Mouse (Mus musculus): ENCODE results near the gene Tango6. TPM values are rescaled to one million over a fixed set of nuclear protein-coding genes. Genes with fewer than 3 reads are reported as not detected.

Tango6 gene
- polyA plus RNA-seq, 1 experiment, result 3.6 TPM

DNA sequence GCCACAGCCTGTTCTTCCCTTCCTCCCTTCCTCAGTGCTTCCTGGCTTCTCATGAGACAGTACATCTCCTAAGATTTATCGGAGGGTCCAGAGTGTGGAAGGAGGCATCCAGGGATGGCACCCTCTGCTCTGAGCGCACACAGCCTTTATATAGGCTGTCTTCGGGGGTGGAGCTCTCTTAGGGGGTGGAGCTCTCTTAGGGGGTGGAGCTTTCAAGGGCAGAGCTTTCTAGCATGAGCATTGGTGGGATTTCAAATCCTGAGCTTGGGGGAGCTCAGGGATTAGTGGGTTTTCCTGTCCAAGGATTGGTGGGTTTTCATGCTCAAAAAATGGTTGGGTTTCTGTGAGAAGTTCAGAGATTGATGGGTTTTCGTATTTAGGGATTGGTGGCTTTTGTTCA lies 124.6 kb downstream of the Tango6 start:
- no peak overlapping the region for H3K4me3 ChIP-seq (ENCODE audit: extremely low read depth, insufficient read depth, insufficient read length)
- H3K36me3 ChIP-seq (ENCODE audit: control insufficient read depth, insufficient read depth, low read length), result peaks cover 1% of the 10 kb centered on the region; the same call in 1 of the 2 replicates
- no peak for TF ChIP-seq POLR2A (IDR thresholded peaks at IDR 0.05; ENCODE audit: low read depth, low read length)
- no peak for TF ChIP-seq CTCF (IDR thresholded peaks at IDR 0.05; ENCODE audit: extremely low read depth, insufficient read depth, insufficient read length, insufficient replicate concordance)
- no peaks in the 10 kb centered on the region for H3K27me3 ChIP-seq (ENCODE audit: control insufficient read depth, insufficient read depth, low read length)
- H3K27ac ChIP-seq (ENCODE audit: insufficient read depth, low read length), result no peak overlapping the region
- H3K4me1 ChIP-seq (ENCODE audit: control insufficient read depth, insufficient read depth, insufficient read length), result no peaks in the 10 kb centered on the region; the same call in 1 of the 2 replicates
- WGBS, result 94% methylated on average over 4 of the region's 4 CpGs
- no peak for DNase-seq (ENCODE audit: low read depth in 1 of 2, low spot score in 2 of 2)

DNA sequence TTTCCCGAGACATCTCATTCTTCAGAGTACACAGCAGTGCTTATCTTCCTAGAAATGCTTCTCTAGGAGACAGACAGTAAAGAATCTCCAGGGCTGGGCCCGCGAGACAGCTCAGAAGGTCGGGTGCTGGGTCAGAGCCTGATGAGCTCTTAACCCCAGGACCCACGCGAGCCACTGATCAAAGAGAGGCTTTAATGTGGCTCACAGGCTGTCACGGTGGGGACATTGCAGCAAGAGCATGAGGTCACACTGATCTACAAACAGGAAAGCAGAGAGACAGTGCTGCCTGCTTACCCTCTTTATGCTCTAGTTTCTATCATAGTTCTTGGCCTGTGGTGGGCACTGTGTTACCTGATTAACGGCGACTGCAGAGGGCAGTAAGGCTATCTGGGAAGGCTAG lies 126.9 kb downstream of the Tango6 start:
- Histone ChIP-seq H3K4me3 (ENCODE audit: extremely low read depth, insufficient read depth, insufficient read length) (no peak overlapping the region), H3K27ac (ENCODE audit: insufficient read depth, low read length) (no peak overlapping the region), H3K36me3 (ENCODE audit: control insufficient read depth, insufficient read depth, low read length) (peaks cover 1% of the 10 kb centered on the region; the same call in 1 of the 2 replicates), H3K27me3 (ENCODE audit: control insufficient read depth, insufficient read depth, low read length) (no peaks in the 10 kb centered on the region), H3K4me1 (ENCODE audit: control insufficient read depth, insufficient read depth, insufficient read length) (no peaks in the 10 kb centered on the region)
- no peak for DNase-seq (ENCODE audit: low read depth in 1 of 2, low spot score in 2 of 2)
- WGBS, result 64% methylated on average over 9 of the region's 9 CpGs
- TF ChIP-seq POLR2A (IDR thresholded peaks at IDR 0.05; ENCODE audit: low read depth, low read length) (no peak), CTCF (IDR thresholded peaks at IDR 0.05; ENCODE audit: extremely low read depth, insufficient read depth, insufficient read length, insufficient replicate concordance) (no peak)

DNA sequence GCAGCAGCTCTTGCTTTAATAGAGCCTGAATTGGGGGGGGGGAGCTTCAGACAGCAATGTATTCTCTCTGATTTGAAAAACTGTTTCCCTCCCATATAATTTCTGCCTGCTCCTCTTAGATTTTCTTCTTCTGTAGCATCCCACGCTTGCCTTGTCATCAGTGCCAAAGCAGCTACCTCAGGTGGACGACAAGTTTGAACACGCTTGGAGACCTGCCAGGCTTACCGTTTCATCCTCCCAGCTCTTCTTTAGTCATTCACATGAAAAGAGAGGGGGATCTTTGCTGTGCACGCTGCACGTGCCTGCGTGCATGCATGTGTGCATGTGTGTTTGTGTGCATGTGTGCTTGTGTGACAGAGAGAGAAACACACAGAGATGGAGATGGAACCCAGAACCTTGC lies 127.5 kb downstream of the Tango6 start:
- Histone ChIP-seq H3K27me3 (ENCODE audit: control insufficient read depth, insufficient read depth, low read length) (no peaks in the 10 kb centered on the region), H3K27ac (ENCODE audit: insufficient read depth, low read length) (no peak overlapping the region), H3K4me1 (ENCODE audit: control insufficient read depth, insufficient read depth, insufficient read length) (no peaks in the 10 kb centered on the region), H3K36me3 (ENCODE audit: control insufficient read depth, insufficient read depth, low read length) (peaks cover 1% of the 10 kb centered on the region; the same call in 1 of the 2 replicates), H3K4me3 (ENCODE audit: extremely low read depth, insufficient read depth, insufficient read length) (no peak overlapping the region)
- no peak for DNase-seq (ENCODE audit: low read depth in 1 of 2, low spot score in 2 of 2)
- 92% methylated on average over 7 of the region's 7 CpGs for WGBS
- TF ChIP-seq CTCF (IDR thresholded peaks at IDR 0.05; ENCODE audit: extremely low read depth, insufficient read depth, insufficient read length, insufficient replicate concordance) (no peak), POLR2A (IDR thresholded peaks at IDR 0.05; ENCODE audit: low read depth, low read length) (no peak)

DNA sequence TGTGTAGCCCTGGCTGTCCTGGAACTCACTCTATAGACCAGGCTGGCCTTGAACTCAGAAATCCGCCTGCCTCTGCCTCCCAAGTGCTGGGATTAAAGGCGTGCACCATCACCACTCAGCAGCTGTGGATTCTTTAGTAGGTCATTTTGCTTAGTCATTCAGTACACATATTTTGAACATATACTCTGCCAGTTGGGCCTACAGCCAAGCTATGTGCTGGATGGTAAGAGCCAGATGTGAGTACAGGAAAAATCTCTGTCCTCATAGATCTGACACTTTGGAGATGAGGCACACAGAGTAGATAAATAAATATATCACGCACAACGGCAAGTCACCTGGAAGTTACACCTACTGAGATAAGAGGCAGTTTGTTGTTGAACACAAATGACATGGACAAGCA lies 129.7 kb downstream of the Tango6 start:
- H3K4me1 ChIP-seq (ENCODE audit: control insufficient read depth, insufficient read depth, insufficient read length), result no peaks in the 10 kb centered on the region
- no peaks in the 10 kb centered on the region for H3K27me3 ChIP-seq (ENCODE audit: control insufficient read depth, insufficient read depth, low read length)
- TF ChIP-seq POLR2A (IDR thresholded peaks at IDR 0.05; ENCODE audit: low read depth, low read length) (no peak), CTCF (IDR thresholded peaks at IDR 0.05; ENCODE audit: extremely low read depth, insufficient read depth, insufficient read length, insufficient replicate concordance) (no peak)
- 96% methylated on average over 4 of the region's 4 CpGs for WGBS
- H3K36me3 ChIP-seq (ENCODE audit: control insufficient read depth, insufficient read depth, low read length), result no peaks in the 10 kb centered on the region
- H3K27ac ChIP-seq (ENCODE audit: insufficient read depth, low read length), result no peak overlapping the region
- H3K4me3 ChIP-seq (ENCODE audit: extremely low read depth, insufficient read depth, insufficient read length), result no peak overlapping the region
- no peak for DNase-seq (ENCODE audit: low read depth in 1 of 2, low spot score in 2 of 2)

DNA sequence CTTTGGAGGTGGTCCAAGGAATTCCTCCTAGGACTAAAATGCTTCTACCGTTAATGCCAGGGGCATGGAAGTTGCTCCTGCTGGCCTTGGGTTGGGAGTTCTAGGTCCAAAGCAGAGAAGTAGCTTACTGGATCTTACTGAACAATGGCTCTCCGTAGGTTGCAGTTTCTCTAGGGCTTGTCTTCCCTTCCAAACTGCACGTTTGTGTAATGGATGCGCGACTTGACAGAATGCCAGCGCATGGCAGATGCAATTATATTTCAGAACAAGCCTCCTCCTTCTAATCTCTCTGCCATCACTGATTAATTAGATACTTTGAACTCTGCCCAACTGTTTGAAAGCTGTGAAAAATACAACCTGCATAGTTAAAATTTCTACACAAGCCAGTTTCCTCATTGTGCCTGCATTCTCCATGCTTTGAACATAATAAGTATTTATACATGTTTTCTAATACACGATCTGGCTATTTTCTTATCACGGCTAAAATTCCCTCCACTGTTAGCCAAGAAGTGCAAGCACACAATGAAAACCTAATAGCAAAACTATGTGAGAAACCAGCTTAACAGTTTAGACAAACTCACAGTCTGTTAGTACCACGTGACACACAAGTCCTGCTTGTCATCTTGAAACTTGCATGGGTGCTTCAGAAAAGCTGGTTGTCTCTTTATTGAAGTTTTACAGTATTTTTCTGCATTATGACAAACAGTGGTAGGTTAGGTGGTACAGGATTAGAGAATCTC lies 133.7 kb downstream of the Tango6 start:
- no peak overlapping the region for H3K27ac ChIP-seq (ENCODE audit: insufficient read depth, low read length)
- H3K36me3 ChIP-seq (ENCODE audit: control insufficient read depth, insufficient read depth, low read length), result 0 out of 2 replicates have a peak, but pooled peaks cover 2% of the 10 kb centered on the region
- WGBS, result 87% methylated on average over 9 of the region's 9 CpGs
- TF ChIP-seq CTCF (IDR thresholded peaks at IDR 0.05; ENCODE audit: extremely low read depth, insufficient read depth, insufficient read length, insufficient replicate concordance) (no peak), POLR2A (IDR thresholded peaks at IDR 0.05; ENCODE audit: low read depth, low read length) (no peak)
- no peaks in the 10 kb centered on the region for H3K27me3 ChIP-seq (ENCODE audit: control insufficient read depth, insufficient read depth, low read length)
- DNase-seq (ENCODE audit: low read depth in 1 of 2, low spot score in 2 of 2), result no peak
- H3K4me1 ChIP-seq (ENCODE audit: control insufficient read depth, insufficient read depth, insufficient read length), result no peaks in the 10 kb centered on the region; the same call in 1 of the 2 replicates
- H3K4me3 ChIP-seq (ENCODE audit: extremely low read depth, insufficient read depth, insufficient read length), result no peak overlapping the region

DNA sequence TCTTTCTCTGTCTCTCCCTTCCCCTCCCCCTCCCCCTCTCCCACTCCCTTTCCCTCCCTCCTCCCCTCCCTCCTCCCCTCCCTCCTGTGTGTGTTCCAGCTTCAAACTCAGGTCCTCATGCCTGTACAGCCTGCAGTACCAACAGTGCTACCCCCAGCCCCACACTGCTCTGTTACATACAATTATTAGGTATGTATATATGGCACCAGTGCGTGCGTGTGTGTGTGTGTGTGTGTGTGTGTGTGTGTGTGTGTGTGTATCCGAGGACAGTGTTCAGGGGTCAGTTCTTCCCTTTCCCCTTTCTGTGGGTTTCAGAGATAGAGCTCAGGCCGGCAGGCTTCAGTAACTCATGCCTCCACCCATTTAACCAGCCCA lies 134.3 kb downstream of the Tango6 start:
- peaks cover 2% of the 10 kb centered on the region; the same call in 1 of the 2 replicates for H3K36me3 ChIP-seq (ENCODE audit: control insufficient read depth, insufficient read depth, low read length)
- H3K4me3 ChIP-seq (ENCODE audit: extremely low read depth, insufficient read depth, insufficient read length), result no peak overlapping the region
- no peak overlapping the region for H3K27ac ChIP-seq (ENCODE audit: insufficient read depth, low read length)
- 68% methylated on average over 4 of the region's 4 CpGs for WGBS
- no peaks in the 10 kb centered on the region; the same call in 1 of the 2 replicates for H3K4me1 ChIP-seq (ENCODE audit: control insufficient read depth, insufficient read depth, insufficient read length)
- H3K27me3 ChIP-seq (ENCODE audit: control insufficient read depth, insufficient read depth, low read length), result no peaks in the 10 kb centered on the region
- TF ChIP-seq CTCF (IDR thresholded peaks at IDR 0.05; ENCODE audit: extremely low read depth, insufficient read depth, insufficient read length, insufficient replicate concordance) (no peak), POLR2A (IDR thresholded peaks at IDR 0.05; ENCODE audit: low read depth, low read length) (no peak)
- DNase-seq (ENCODE audit: low read depth in 1 of 2, low spot score in 2 of 2), result no peak
